Mouse (Mus musculus): ENCODE measurements around the gene Bach2. TPM values are rescaled to one million over a fixed set of nuclear protein-coding genes. Genes with fewer than 3 reads are reported as not detected.

The Bach2 gene
- polyA plus RNA-seq, 1 experiment from 2014 or later: 29.9 TPM

DNA sequence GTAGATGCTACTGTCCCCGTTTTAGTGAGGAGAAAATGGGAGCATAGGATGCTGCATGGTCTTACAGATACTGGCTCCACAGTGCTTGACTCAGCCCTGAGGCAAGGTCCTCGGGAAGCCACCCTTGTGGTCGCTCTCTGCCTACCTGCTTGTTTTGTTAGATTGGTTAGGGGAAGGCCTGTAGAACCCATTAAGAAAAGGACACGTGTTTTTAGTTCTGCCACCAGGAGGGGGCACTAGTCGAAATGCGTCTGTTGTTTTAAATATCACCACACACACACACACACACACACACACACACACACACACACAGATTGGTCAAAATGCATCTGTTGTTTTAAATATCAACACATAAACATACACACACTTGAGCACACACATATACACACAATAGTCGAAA lies 103.7 kb downstream of the Bach2 start:
- WGBS: 62% methylated on average over 7 of the region's 7 CpGs
- H3K27ac ChIP-seq (ENCODE audit: low read depth, low read length): no peak overlapping the region
- no peak overlapping the region for H3K9ac ChIP-seq (ENCODE audit: low read length)
- H3K9me3 ChIP-seq (ENCODE audit: control insufficient read depth, low read length): no peaks in the 10 kb centered on the region
- no peak overlapping the region for H3K4me3 ChIP-seq (ENCODE audit: low read depth, low read length)
- no peak overlapping the region for H3K4me2 ChIP-seq (ENCODE audit: low read depth)
- DNase-seq (ENCODE audit: low spot score): no peak
- H3K27me3 ChIP-seq (ENCODE audit: control insufficient read depth, insufficient read depth, low read length): no peaks in the 10 kb centered on the region
- no peak for ATAC-seq (ENCODE audit: insufficient read depth, low FRiP score, low TSS enrichment)
- H3K36me3 ChIP-seq (ENCODE audit: control insufficient read depth, insufficient read depth, low read length): no peaks in the 10 kb centered on the region
- H3K4me1 ChIP-seq (ENCODE audit: control insufficient read depth, insufficient read depth, low read length): peaks cover 3% of the 10 kb centered on the region; the same call in 1 of the 2 replicates

DNA sequence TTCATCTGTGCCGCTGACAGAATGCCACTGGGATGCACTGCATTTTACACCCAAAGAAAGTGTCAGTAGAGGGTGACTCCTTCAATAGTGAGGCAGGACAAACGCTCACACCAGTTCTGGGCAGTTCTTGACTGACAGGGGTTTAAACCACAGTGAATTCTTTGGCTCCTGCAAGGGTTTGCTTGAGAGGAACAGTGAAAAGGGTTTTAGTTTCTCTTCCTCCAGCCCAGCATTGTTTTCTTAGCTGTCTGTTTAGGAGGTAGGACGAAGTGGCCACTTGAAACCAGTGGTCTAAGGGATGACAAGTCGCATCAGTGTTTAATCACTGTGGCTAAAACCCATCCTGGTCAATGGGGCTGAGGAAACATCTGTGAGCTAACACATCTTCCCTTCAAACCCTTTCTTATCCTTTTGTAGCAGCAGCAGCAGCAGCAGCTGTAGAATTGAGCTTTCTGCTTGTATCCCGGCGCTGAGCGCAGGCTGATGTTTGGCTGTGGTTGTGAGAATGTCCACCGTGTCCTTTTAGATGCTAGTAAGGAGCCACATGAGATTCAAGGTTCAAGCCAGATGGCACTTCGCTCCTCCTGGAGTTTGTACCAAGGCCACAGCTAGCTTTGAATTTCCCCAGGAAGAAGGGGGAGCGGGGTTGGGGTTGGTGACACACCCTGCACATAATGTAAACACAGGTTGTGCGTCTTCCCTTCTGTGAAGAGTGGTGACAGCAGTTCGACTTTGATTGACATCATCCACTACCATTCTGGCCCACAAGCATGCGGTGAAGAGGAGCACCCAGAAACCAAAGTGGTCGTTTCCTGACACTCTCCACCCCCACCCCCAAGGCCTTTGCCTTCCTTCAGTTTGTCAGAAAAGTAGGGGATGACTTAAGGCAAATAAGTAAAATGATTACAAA lies 104.9 kb downstream of the Bach2 start:
- ATAC-seq (ENCODE audit: insufficient read depth, low FRiP score, low TSS enrichment) (no peak), DNase-seq (ENCODE audit: low spot score) (no peak)
- Histone ChIP-seq H3K4me1 (ENCODE audit: control insufficient read depth, insufficient read depth, low read length) (peaks cover 6% of the 10 kb centered on the region; the same call in 1 of the 2 replicates), H3K4me2 (ENCODE audit: low read depth) (no peak overlapping the region), H3K4me3 (ENCODE audit: low read depth, low read length) (no peak overlapping the region), H3K27me3 (ENCODE audit: control insufficient read depth, insufficient read depth, low read length) (no peaks in the 10 kb centered on the region), H3K9me3 (ENCODE audit: control insufficient read depth, low read length) (no peaks in the 10 kb centered on the region), H3K27ac (ENCODE audit: low read depth, low read length) (0 out of 2 replicates have a peak overlapping the region, but pooled peaks have one; percentile 44), H3K36me3 (ENCODE audit: control insufficient read depth, insufficient read depth, low read length) (no peaks in the 10 kb centered on the region), H3K9ac (ENCODE audit: low read length) (no peak overlapping the region)
- WGBS: 70% methylated on average over 14 of the region's 14 CpGs

DNA sequence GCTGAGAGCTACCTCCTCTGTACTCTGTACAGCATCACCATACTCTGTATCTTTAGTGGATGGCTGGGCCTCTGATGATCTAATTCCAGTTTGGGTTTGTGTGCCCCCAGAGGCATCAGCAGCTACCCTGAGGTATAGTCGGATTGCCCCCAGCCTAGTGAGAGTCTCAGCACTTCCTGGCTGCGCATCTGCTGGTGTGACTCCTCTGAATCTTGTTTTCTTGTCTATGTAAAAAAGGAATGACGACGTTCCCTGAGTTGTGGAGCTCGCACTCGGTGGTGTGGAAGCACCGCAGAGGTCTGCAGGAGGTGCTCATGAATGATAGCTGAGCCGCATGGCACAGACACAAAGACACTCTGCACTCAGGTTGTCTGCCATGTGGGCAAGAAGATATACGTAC lies 105.7 kb downstream of the Bach2 start:
- no peaks in the 10 kb centered on the region for H3K27me3 ChIP-seq (ENCODE audit: control insufficient read depth, insufficient read depth, low read length)
- DNase-seq (ENCODE audit: low spot score) (no peak), ATAC-seq (ENCODE audit: insufficient read depth, low FRiP score, low TSS enrichment) (no peak)
- 71% methylated on average over 9 of the region's 9 CpGs for WGBS
- H3K4me1 ChIP-seq (ENCODE audit: control insufficient read depth, insufficient read depth, low read length): peaks cover 6% of the 10 kb centered on the region; the same call in 1 of the 2 replicates
- no peaks in the 10 kb centered on the region for H3K9me3 ChIP-seq (ENCODE audit: control insufficient read depth, low read length)
- H3K9ac ChIP-seq (ENCODE audit: low read length): no peak overlapping the region
- H3K27ac ChIP-seq (ENCODE audit: low read depth, low read length): no peak overlapping the region
- H3K36me3 ChIP-seq (ENCODE audit: control insufficient read depth, insufficient read depth, low read length): no peaks in the 10 kb centered on the region
- H3K4me3 ChIP-seq (ENCODE audit: low read depth, low read length): no peak overlapping the region
- no peak overlapping the region for H3K4me2 ChIP-seq (ENCODE audit: low read depth)

DNA sequence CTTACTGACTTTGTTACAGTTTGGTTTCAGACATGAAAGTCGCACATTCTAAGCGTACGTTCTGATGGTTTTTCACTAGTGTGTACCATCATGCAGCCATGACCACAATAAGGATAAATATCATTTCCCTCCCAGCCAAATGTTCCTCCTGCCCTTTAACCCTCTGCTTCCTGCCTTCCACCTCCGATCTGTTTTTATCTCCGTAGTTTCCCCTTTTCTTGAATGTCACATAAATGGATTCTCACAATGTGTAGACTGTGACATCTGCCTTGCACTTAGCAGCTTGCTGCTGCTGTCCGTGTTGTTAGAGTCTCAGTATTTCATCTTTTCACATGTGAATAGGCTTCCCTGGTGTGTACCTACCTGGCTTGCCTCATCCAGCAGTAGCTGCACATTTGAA lies 108.6 kb downstream of the Bach2 start:
- Histone ChIP-seq H3K9ac (ENCODE audit: low read length) (no peak overlapping the region), H3K9me3 (ENCODE audit: control insufficient read depth, low read length) (no peaks in the 10 kb centered on the region), H3K4me2 (ENCODE audit: low read depth) (no peak overlapping the region), H3K4me1 (ENCODE audit: control insufficient read depth, insufficient read depth, low read length) (peaks cover 16% of the 10 kb centered on the region), H3K4me3 (ENCODE audit: low read depth, low read length) (no peak overlapping the region), H3K36me3 (ENCODE audit: control insufficient read depth, insufficient read depth, low read length) (no peaks in the 10 kb centered on the region), H3K27me3 (ENCODE audit: control insufficient read depth, insufficient read depth, low read length) (no peaks in the 10 kb centered on the region), H3K27ac (ENCODE audit: low read depth, low read length) (no peak overlapping the region)
- ATAC-seq (ENCODE audit: insufficient read depth, low FRiP score, low TSS enrichment) (no peak), DNase-seq (ENCODE audit: low spot score) (no peak)
- 57% methylated on average over 6 of the region's 6 CpGs for WGBS

DNA sequence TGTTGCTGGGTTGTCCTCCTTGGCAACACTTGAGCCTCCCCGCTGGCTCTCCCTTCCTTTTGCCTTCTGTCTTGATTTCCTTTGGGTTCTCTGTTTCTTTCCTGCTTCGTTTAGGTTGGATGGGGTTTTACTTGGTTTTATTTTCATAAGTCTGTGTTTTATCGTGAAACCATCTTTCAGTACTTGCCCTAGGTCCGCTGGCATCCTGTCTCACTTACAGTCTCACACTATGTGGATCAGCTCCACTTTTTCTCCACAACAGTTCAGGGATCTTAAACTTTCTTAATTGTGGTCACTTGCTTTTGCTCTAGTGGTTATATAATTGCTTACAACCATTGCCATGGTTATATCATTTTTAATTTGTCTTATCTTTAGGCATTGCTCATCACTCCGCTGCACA lies 109.1 kb downstream of the Bach2 start:
- H3K4me3 ChIP-seq (ENCODE audit: low read depth, low read length): no peak overlapping the region
- 87% methylated on average over 5 of the region's 5 CpGs for WGBS
- no peaks in the 10 kb centered on the region for H3K36me3 ChIP-seq (ENCODE audit: control insufficient read depth, insufficient read depth, low read length)
- ATAC-seq (ENCODE audit: insufficient read depth, low FRiP score, low TSS enrichment) (no peak), DNase-seq (ENCODE audit: low spot score) (no peak)
- no peak overlapping the region for H3K9ac ChIP-seq (ENCODE audit: low read length)
- peaks cover 21% of the 10 kb centered on the region for H3K4me1 ChIP-seq (ENCODE audit: control insufficient read depth, insufficient read depth, low read length)
- H3K9me3 ChIP-seq (ENCODE audit: control insufficient read depth, low read length): no peaks in the 10 kb centered on the region
- H3K27me3 ChIP-seq (ENCODE audit: control insufficient read depth, insufficient read depth, low read length): no peaks in the 10 kb centered on the region
- no peak overlapping the region for H3K4me2 ChIP-seq (ENCODE audit: low read depth)
- H3K27ac ChIP-seq (ENCODE audit: low read depth, low read length): no peak overlapping the region

DNA sequence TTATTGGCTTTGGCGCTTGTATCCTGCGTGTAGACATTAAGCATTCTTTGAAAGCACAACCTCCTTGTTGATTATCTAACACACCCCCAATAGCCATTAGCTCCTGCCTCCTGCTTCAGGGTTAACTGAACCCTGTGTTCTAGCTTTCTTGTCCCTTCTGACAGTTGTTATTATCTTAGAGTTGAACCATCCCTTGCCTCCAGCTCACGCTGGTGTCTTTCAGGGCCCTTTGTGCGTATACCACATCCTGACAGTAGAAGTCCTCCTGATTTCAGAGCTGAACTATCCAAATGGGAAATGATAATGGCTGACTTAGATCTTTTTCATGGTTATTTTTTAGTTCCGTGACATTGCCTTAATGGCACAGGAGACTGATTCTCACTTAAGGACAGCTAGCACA lies 110.8 kb downstream of the Bach2 start:
- DNase-seq (ENCODE audit: low spot score): no peak
- ATAC-seq (ENCODE audit: insufficient read depth, low FRiP score, low TSS enrichment): no peak
- Histone ChIP-seq H3K4me1 (ENCODE audit: control insufficient read depth, insufficient read depth, low read length) (peaks cover 24% of the 10 kb centered on the region), H3K4me3 (ENCODE audit: low read depth, low read length) (no peak overlapping the region), H3K27me3 (ENCODE audit: control insufficient read depth, insufficient read depth, low read length) (no peaks in the 10 kb centered on the region), H3K9ac (ENCODE audit: low read length) (no peak overlapping the region), H3K4me2 (ENCODE audit: low read depth) (no peak overlapping the region), H3K9me3 (ENCODE audit: control insufficient read depth, low read length) (no peaks in the 10 kb centered on the region), H3K27ac (ENCODE audit: low read depth, low read length) (no peak overlapping the region), H3K36me3 (ENCODE audit: control insufficient read depth, insufficient read depth, low read length) (no peaks in the 10 kb centered on the region)
- WGBS: 91% methylated on average over 5 of the region's 5 CpGs

DNA sequence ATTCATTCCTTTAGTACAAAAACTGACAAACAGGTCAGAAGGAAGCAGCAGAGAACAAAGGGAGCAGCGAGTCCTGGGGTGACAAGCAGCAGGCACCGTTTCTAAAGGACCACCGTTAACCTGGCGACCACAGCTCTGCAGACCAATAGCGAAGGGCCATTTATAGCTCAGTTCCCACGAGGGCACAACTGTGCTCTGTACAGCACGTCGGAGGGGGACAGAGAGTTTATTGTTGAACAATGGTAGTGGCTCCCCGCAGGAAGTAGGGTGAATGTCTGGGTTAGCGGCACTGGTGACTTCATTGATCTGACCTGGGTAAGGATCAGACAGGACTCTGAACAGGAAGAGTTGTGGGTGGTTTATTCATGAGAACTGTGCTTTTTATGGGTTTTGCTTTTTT lies 112.6 kb downstream of the Bach2 start:
- H3K27me3 ChIP-seq (ENCODE audit: control insufficient read depth, insufficient read depth, low read length): no peaks in the 10 kb centered on the region
- DNase-seq (ENCODE audit: low spot score) (peak; percentile 78), ATAC-seq (ENCODE audit: insufficient read depth, low FRiP score, low TSS enrichment) (peak; percentile 95)
- H3K4me2 ChIP-seq (ENCODE audit: low read depth): peak overlapping the region; percentile 23
- no peak overlapping the region for H3K9ac ChIP-seq (ENCODE audit: low read length)
- H3K27ac ChIP-seq (ENCODE audit: low read depth, low read length): peak overlapping the region; percentile 39
- no peak overlapping the region for H3K4me3 ChIP-seq (ENCODE audit: low read depth, low read length)
- WGBS: 11% methylated on average over 10 of the region's 10 CpGs
- H3K9me3 ChIP-seq (ENCODE audit: control insufficient read depth, low read length): no peaks in the 10 kb centered on the region
- peaks cover 24% of the 10 kb centered on the region for H3K4me1 ChIP-seq (ENCODE audit: control insufficient read depth, insufficient read depth, low read length)
- no peaks in the 10 kb centered on the region for H3K36me3 ChIP-seq (ENCODE audit: control insufficient read depth, insufficient read depth, low read length)

DNA sequence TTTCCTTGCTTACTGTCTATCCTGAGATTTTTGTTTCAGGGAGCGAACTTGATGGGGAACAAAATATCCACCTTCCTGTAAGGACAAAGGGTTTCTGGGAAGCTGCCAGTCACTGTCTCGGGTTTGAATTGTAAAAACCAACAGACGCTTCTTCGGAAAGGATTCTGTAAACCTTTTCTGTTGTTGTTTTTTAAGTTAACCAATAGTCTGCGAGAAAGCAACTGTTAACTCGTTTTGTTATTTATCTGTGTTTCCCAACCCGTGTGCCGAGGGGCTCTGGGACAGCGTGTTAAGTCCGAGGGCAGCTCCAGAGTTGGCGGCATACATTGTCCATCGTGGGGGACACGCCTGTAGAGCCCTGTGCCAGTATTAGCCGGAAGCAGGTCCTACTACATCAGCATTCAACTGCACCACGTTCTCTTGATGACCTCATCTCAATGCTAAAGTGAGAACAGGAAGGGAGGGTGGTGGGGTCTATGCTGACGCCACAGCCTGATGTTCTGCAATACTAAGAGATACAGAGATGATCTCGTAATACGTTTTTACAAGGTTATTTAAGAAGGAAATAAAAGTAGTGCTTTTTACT lies 113.2 kb downstream of the Bach2 start:
- Histone ChIP-seq H3K4me2 (ENCODE audit: low read depth) (peak overlapping the region; percentile 23), H3K9me3 (ENCODE audit: control insufficient read depth, low read length) (no peaks in the 10 kb centered on the region)

DNA sequence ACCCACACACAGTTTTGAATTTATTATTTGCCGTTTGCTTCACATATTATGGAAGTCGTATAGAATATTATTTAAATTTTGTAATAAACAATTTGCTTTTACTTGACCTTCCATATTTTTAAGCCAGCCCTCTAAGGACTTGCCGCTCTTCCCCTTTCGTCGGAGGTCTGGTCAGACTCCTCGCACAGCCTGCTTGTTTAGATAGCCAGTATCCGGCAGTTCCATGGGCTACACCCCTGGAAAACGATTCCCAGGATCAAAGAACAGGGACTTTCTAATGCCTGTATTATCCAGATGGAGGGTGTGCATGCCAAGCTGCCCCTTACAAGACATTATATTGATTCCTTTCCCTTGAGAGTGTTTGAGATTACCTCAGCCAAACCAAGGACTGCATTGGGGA lies 113.8 kb downstream of the Bach2 start:
- ATAC-seq (ENCODE audit: insufficient read depth, low FRiP score, low TSS enrichment): no peak
- H3K27ac ChIP-seq (ENCODE audit: low read depth, low read length): no peak overlapping the region; the same call in 1 of the 2 replicates
- H3K9me3 ChIP-seq (ENCODE audit: control insufficient read depth, low read length): no peaks in the 10 kb centered on the region

More for the DNA sequence above, 113.2 kb downstream of the Bach2 start:
- Histone ChIP-seq H3K4me1 (ENCODE audit: control insufficient read depth, insufficient read depth, low read length) (peaks cover 24% of the 10 kb centered on the region), H3K36me3 (ENCODE audit: control insufficient read depth, insufficient read depth, low read length) (no peaks in the 10 kb centered on the region), H3K27me3 (ENCODE audit: control insufficient read depth, insufficient read depth, low read length) (no peaks in the 10 kb centered on the region), H3K9ac (ENCODE audit: low read length) (no peak overlapping the region), H3K27ac (ENCODE audit: low read depth, low read length) (peak overlapping the region; percentile 39), H3K4me3 (ENCODE audit: low read depth, low read length) (no peak overlapping the region)
- WGBS: 56% methylated on average over 18 of the region's 18 CpGs
- DNase-seq (ENCODE audit: low spot score): no peak
- ATAC-seq (ENCODE audit: insufficient read depth, low FRiP score, low TSS enrichment): peak; percentile 61

More for the DNA sequence above, 113.8 kb downstream of the Bach2 start:
- no peak for DNase-seq (ENCODE audit: low spot score)
- no peak overlapping the region for H3K9ac ChIP-seq (ENCODE audit: low read length)
- H3K4me2 ChIP-seq (ENCODE audit: low read depth): no peak overlapping the region
- H3K27me3 ChIP-seq (ENCODE audit: control insufficient read depth, insufficient read depth, low read length): no peaks in the 10 kb centered on the region
- WGBS: 66% methylated on average over 8 of the region's 8 CpGs
- peaks cover 22% of the 10 kb centered on the region for H3K4me1 ChIP-seq (ENCODE audit: control insufficient read depth, insufficient read depth, low read length)
- no peaks in the 10 kb centered on the region for H3K36me3 ChIP-seq (ENCODE audit: control insufficient read depth, insufficient read depth, low read length)
- H3K4me3 ChIP-seq (ENCODE audit: low read depth, low read length): no peak overlapping the region

All from neural tube, embryonic 11.5 days (tissue).